Mouse (Mus musculus): ENCODE data around the gene Tas2r143.

Gene Tas2r143

DNA sequence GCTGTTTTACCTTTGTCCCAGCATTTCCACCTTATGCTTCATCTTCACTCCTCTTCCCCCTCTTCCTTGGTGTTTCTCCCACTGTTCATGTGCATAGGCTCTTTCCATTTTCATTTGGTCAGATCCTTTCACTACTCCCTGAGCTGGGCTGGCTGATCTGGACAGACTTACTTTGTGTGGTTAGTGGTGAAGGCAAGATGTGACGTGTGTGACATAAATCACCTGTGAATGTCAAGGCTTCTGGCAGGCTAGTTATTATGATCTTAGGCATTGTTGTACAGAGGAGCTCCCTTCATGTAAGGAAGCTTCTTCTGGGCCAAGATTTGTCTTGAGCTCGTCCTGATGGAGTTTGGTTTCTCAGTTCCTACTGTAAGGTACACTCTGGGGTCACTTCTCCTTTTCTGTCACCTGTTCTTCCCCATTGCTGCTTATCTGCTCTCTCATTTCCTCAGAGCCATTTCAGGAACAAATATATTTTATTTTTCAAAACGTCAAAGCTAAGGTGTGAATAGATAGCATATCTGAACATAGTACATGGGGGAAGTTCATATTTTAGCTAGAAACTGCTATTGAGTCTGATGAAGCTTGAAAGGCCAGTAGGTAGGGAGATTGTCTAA is 2.9 kb upstream of the Tas2r143 start:
- DNase-seq (ENCODE audit: low spot score): no peak

- no peak for DNase-seq (ENCODE audit: low spot score)
These were observed 1.8 kb upstream of the Tas2r143 start for GRCm38 (mm10) chr6:42398285-42398684.

DNA sequence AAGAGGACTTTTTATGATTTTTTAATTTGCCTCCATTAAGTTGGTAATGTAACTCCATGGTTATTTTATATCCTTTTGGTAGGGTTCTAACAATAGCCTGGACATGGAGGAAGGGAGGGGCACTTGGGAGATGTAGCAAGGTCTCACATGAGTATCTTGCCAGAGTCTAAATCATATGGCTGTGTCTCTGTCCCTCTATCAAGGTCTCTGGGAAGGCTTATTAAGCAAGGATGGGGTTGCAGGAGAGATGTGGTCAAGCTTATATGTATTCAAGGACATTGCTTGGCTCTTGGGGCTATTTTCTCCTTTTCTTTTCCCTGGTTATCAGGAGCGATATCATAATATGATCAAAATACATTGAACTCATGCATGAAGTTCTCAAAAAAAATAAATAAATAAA is 1.0 kb upstream of the Tas2r143 start:
- DNase-seq (ENCODE audit: low spot score): no peak

DNA sequence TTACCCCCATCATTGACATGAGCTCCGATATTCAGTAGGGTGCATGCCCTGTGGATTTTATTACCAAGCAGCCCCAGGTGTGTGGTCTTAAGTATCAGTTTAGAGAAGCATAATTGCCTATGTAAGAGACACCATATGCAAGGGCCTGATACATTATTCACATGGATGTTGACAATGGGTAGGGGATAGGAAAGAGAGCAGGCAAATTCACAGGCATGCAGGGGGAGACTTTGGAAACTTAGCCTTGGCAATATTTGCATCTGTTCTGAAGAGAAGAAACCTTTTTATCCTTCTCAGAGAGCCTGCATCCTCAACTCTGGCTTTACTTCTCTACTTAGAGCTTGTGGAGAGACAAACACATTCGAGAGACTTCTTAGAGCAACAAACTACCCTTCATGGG is 5.1 kb downstream of the Tas2r143 start, which contains the start of gene Tas2r135:
TSS of gene Tas2r135 (plus strand) at position 301 of the 400 bp plus-strand sequence.
- no peak for DNase-seq (ENCODE audit: low spot score)

- no peak for DNase-seq (ENCODE audit: low spot score)
These were observed 19.4 kb downstream of the Tas2r143 start for GRCm38 (mm10) chr6:42419443-42419842.

GRCm38 (mm10) chr6:42421439-42421838 is 21.4 kb downstream of the Tas2r143 start:
- DNase-seq (ENCODE audit: low spot score): no peak

DNA sequence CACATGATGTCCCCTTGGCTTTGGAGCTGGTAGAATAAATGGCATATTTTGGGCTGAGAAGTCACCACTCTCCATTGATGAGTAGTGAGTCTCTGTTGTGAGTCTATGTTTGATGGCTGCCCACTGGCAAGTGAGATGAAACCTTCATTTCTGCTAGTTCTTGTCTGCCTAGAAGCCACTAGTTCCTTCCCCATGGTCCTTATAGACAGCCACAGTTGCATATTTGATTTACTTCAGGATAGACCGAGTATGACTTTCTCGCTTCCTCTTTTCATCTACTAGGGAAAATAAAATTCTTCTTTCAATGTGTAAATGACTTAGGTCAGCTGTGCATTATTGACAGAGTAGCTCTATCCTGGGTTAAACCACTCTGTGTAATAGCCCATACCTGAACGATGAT is 24.4 kb downstream of the Tas2r143 start:
- DNase-seq (ENCODE audit: low spot score): no peak

GRCm38 (mm10) chr6:42426337-42426736 is 26.3 kb downstream of the Tas2r143 start:
- no peak for DNase-seq (ENCODE audit: low spot score)

- no peak for DNase-seq (ENCODE audit: low spot score)
These were observed 33.5 kb downstream of the Tas2r143 start for GRCm38 (mm10) chr6:42433554-42433953.

- DNase-seq (ENCODE audit: low spot score): no peak
These were observed 34.4 kb downstream of the Tas2r143 start, which contains the start of gene Tas2r126 for GRCm38 (mm10) chr6:42434446-42434845. Tas2r126 (plus strand) TSS chr6:42434535.

DNA sequence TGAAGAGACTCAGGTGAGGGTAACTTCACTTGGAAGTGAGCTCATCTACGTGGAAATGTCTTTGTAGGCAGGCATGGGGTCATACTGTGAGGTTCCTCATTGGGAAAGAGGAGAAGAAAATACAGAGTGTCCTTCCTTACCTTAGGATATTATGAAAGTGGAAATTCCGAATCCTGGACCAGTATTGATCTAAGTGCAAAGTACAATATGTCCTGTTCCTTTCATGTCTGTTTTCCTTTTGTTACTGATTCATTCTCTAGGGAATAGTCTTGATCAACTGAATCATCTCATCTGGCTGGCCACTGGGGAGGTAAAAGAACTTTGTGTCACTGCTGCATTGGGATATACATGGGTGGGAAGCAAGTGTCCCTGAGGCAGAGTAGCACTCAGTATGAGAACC is 35.5 kb downstream of the Tas2r143 start:
- no peak for DNase-seq (ENCODE audit: low spot score)

- DNase-seq (ENCODE audit: low spot score): no peak
These were observed 41.4 kb downstream of the Tas2r143 start for GRCm38 (mm10) chr6:42441395-42441794.

- DNase-seq (ENCODE audit: low spot score): no peak
These were observed 44.5 kb downstream of the Tas2r143 start for GRCm38 (mm10) chr6:42444491-42444890.

DNA sequence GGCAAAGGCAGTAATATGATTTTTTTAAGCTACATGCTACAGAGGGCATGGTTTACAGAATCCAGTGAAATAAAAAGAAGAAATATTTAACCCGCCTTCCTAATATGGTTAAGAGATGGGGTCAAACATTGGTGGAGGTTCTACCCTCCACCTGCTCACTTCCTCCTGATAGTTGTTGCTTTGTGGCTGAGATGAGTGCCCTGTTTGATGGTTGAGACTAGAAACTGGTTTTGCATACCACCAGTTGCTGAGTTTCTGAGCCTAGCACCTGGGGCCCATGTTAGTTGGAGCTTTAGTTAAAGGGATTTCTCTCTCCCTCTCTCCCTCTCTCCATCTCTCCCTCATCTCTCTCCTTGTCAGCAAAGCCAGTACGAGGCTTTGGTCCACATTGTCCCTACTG is 47.3 kb downstream of the Tas2r143 start:
- no peak for DNase-seq (ENCODE audit: low spot score)
